Mouse (Mus musculus): ENCODE measurements around the gene Paqr7.

- no peak for TF ChIP-seq ZC3H11A (IDR thresholded peaks at IDR 0.05; ENCODE audit: low read depth, low read length)
- TF ChIP-seq ELF1 (IDR thresholded peaks at IDR 0.05; ENCODE audit: low read depth, low read length) = no peak
- TF ChIP-seq RCOR1 (IDR thresholded peaks at IDR 0.05; ENCODE audit: low read depth, low read length) = no peak
Measured at GRCm38 (mm10) chr4:134491716-134492115, 4.8 kb upstream of the Paqr7 start.

All from MEL (cell line).